Mouse (Mus musculus) myocyte (in vitro differentiated cells): Measurements from ENCODE around the gene Klc4.

Experiments used
- POLR2A ChIP-seq: IDR thresholded peaks from one replicate; pipeline ENCODE4 v1.6.1; 2011; ENCODE audit warnings: low read depth, mild to moderate bottlenecking, control low read depth, moderate library complexity; ENCODE audit not compliant: insufficient read length
- TCF12 ChIP-seq: IDR thresholded peaks from one replicate; pipeline ENCODE4 v1.6.1; 2011; ENCODE audit warnings: mild to moderate bottlenecking, control low read depth; ENCODE audit not compliant: poor library complexity, insufficient read depth, severe bottlenecking

GRCm38 (mm10) chr17:46602212-46602611 is 43.6 kb downstream of the Klc4 start:
- TF ChIP-seq TCF12 = no peak
- TF ChIP-seq POLR2A = no peak
